Mouse (Mus musculus) limb, embryonic 11.5 days (tissue): ENCODE measurements around the gene Bad. TPM values are rescaled to one million over a fixed set of nuclear protein-coding genes. Genes with fewer than 3 reads are reported as not detected.

Source experiments
- ATAC-seq: fragments of 200-750 bp; cut with Nextera tagmentation; 2 replicates; pipeline ENCODE4 v1.8.0; 2017; ENCODE audit warnings: low read depth; ENCODE audit not compliant: insufficient number of reproducible peaks, low FRiP score, low TSS enrichment
- DNase-seq: peaks from one replicate; pipeline ENCODE4 v3.0.0-alpha.2; 2015; ENCODE audit warnings: low spot score
- H3K27ac ChIP-seq: fragments of 300-500 bp; sonication (generic); replicated peaks from 2 replicates; pipeline ENCODE4 v1.5.1; 2014; ENCODE audit warnings: low read depth, mild to moderate bottlenecking, low read length
- H3K27me3 ChIP-seq: fragments of 300-500 bp; sonication (generic); 2 replicates; pipeline ENCODE4 v1.6.1; 2014; ENCODE audit warnings: mild to moderate bottlenecking, low read length, mixed read lengths; ENCODE audit not compliant: control insufficient read depth, insufficient read depth
- H3K36me3 ChIP-seq: fragments of 300-500 bp; sonication (generic); 2 replicates; pipeline ENCODE4 v1.6.1; 2014; ENCODE audit warnings: mild to moderate bottlenecking, low read length, moderate library complexity, mixed read lengths; ENCODE audit not compliant: control insufficient read depth, insufficient read depth
- H3K4me1 ChIP-seq: fragments of 300-500 bp; sonication (generic); 2 replicates; pipeline ENCODE4 v1.6.1; 2014; ENCODE audit warnings: low read length, mixed read lengths; ENCODE audit not compliant: control insufficient read depth, insufficient read depth
- H3K4me2 ChIP-seq: fragments of 300-500 bp; sonication (generic); 2 replicates; pipeline ENCODE4 v1.6.1; 2014; ENCODE audit warnings: low read depth, mild to moderate bottlenecking, moderate library complexity; ENCODE audit not compliant: severe bottlenecking
- H3K4me3 ChIP-seq: fragments of 300-500 bp; sonication (generic); 2 replicates; pipeline ENCODE4 v1.5.1; 2014; ENCODE audit warnings: low read depth, low read length
- H3K9ac ChIP-seq: fragments of 300-500 bp; sonication (generic); 2 replicates; pipeline ENCODE4 v1.6.1; 2014; ENCODE audit warnings: mild to moderate bottlenecking, low read length
- H3K9me3 ChIP-seq: fragments of 300-500 bp; sonication (generic); 2 replicates; pipeline ENCODE4 v1.6.1; 2016; ENCODE audit warnings: low read length; ENCODE audit not compliant: control insufficient read depth
- WGBS: fragments of 180-500 bp; shearing (Covaris S2); extraction: QIAGEN DNeasy Blood & Tissue Kit; methylation state at CpG from one replicate; pipeline ENCODE4 v1.1.7; 2014; 5-methylcytosine and 5-hydroxymethylcytosine counted together
- polyA plus RNA-seq: library from polyadenylated mRNA; unstranded; fragments of >200 nt; fragmentation: Nextera tagmentation; extraction: Ambion mirVana; gene quantifications from 2 replicates; pipeline ENCODE4 v1.2.1, GENCODE M21; 2014

Gene Bad
- polyA plus RNA-seq, 1 experiment from 2014 or later: 51.7 TPM

- H3K36me3 ChIP-seq: peaks cover 19% of the 10 kb centered on the region
- no peak for DNase-seq
- peak overlapping the region; percentile 22; the same call in 1 of the 2 replicates for H3K27ac ChIP-seq
Observed at GRCm38 (mm10) chr19:6979001-6979479, 37.4 kb downstream of the Bad start.

GRCm38 (mm10) chr19:6979486-6980380 is 38.1 kb downstream of the Bad start:
- Histone ChIP-seq H3K27ac (peak overlapping the region; percentile 78), H3K9ac (peak overlapping the region; percentile 83), H3K4me3 (peak overlapping the region; percentile 56), H3K4me2 (peak overlapping the region; percentile 71), H3K27me3 (no peaks in the 10 kb centered on the region), H3K36me3 (peaks cover 19% of the 10 kb centered on the region), H3K4me1 (peaks cover 18% of the 10 kb centered on the region), H3K9me3 (no peaks in the 10 kb centered on the region)
- WGBS: under 1% methylated on average over 57 of the region's 59 CpGs
- DNase-seq (peak; percentile 99), ATAC-seq (peak; percentile 91)

More at GRCm38 (mm10) chr19:6979001-6979479, 37.4 kb downstream of the Bad start:
- Histone ChIP-seq H3K9me3 (no peaks in the 10 kb centered on the region), H3K4me2 (peak overlapping the region; percentile 71), H3K27me3 (no peaks in the 10 kb centered on the region), H3K4me1 (peaks cover 18% of the 10 kb centered on the region), H3K9ac (peak overlapping the region; percentile 0; the same call in 1 of the 2 replicates), H3K4me3 (peak overlapping the region; percentile 56)
- ATAC-seq: 0 out of 2 replicates have a peak, but pooled peaks have one; percentile 0
- 13% methylated on average over 11 of the region's 11 CpGs for WGBS

- Histone ChIP-seq H3K27ac (peak within 1 kb of the TSS; percentile 78), H3K4me1 (peaks cover 20% of the 10 kb centered on the region), H3K9ac (peak within 1 kb of the TSS; percentile 83), H3K4me3 (peak within 1 kb of the TSS; percentile 56), H3K9me3 (no peaks in the 10 kb centered on the region), H3K36me3 (peaks cover 22% of the 10 kb centered on the region), H3K27me3 (no peaks in the 10 kb centered on the region), H3K4me2 (peak within 1 kb of the TSS; percentile 71)
- DNase-seq (peak; percentile 98), ATAC-seq (peak; percentile 88)
- 2% methylated on average over 38 of the region's 38 CpGs for WGBS
Observed at GRCm38 (mm10) chr19:6980381-6981093, 38.9 kb downstream of the Bad start, which contains the start of gene Fkbp2. TSS of gene Fkbp2 (minus strand) at chr19:6980501.

GRCm38 (mm10) chr19:6981465-6981864 is 39.8 kb downstream of the Bad start:
- H3K9me3 ChIP-seq: no peaks in the 10 kb centered on the region
- no peak for ATAC-seq
- no peak overlapping the region for H3K9ac ChIP-seq
- no peak overlapping the region for H3K4me2 ChIP-seq
- peaks cover 17% of the 10 kb centered on the region; the same call in 1 of the 2 replicates for H3K4me1 ChIP-seq
- 92% methylated on average over 4 of the region's 4 CpGs for WGBS
- DNase-seq: no peak
- H3K27me3 ChIP-seq: no peaks in the 10 kb centered on the region
- H3K27ac ChIP-seq: no peak overlapping the region
- peaks cover 22% of the 10 kb centered on the region for H3K36me3 ChIP-seq
- no peak overlapping the region for H3K4me3 ChIP-seq

- Histone ChIP-seq H3K9ac (no peak overlapping the region), H3K27me3 (no peaks in the 10 kb centered on the region), H3K4me3 (no peak overlapping the region), H3K36me3 (peaks cover 12% of the 10 kb centered on the region), H3K4me2 (no peak overlapping the region), H3K9me3 (no peaks in the 10 kb centered on the region), H3K4me1 (peaks cover 19% of the 10 kb centered on the region), H3K27ac (no peak overlapping the region)
- no peak for DNase-seq
- ATAC-seq: no peak
- WGBS: 91% methylated on average over 5 of the region's 5 CpGs
Observed at GRCm38 (mm10) chr19:6983621-6984020, 42.0 kb downstream of the Bad start.

GRCm38 (mm10) chr19:6985300-6985699 is 43.6 kb downstream of the Bad start:
- Histone ChIP-seq H3K27ac (no peak overlapping the region), H3K4me1 (peaks cover 15% of the 10 kb centered on the region), H3K4me2 (no peak overlapping the region), H3K27me3 (no peaks in the 10 kb centered on the region), H3K9ac (no peak overlapping the region), H3K9me3 (no peaks in the 10 kb centered on the region), H3K4me3 (peak overlapping the region; percentile 5; the same call in 1 of the 2 replicates), H3K36me3 (peaks cover 12% of the 10 kb centered on the region)
- no peak for ATAC-seq
- no peak for DNase-seq
- 78% methylated on average over 19 of the region's 19 CpGs for WGBS

GRCm38 (mm10) chr19:6985951-6986708 is 44.5 kb downstream of the Bad start:
- ATAC-seq (no peak), DNase-seq (no peak)
- 80% methylated on average over 10 of the region's 10 CpGs for WGBS
- Histone ChIP-seq H3K4me1 (peaks cover 15% of the 10 kb centered on the region), H3K9me3 (no peaks in the 10 kb centered on the region), H3K9ac (peak overlapping the region; percentile 91; the same call in 1 of the 2 replicates), H3K27ac (no peak overlapping the region), H3K36me3 (peaks cover 11% of the 10 kb centered on the region), H3K27me3 (no peaks in the 10 kb centered on the region), H3K4me2 (peak overlapping the region; percentile 88), H3K4me3 (peak overlapping the region; percentile 74; the same call in 1 of the 2 replicates)
